Mouse (Mus musculus) E14TG2a.4 (cell line): ENCODE data around the gene Nrm.

Source experiments
- CTCF ChIP-seq: conservative IDR thresholded peaks from 2 replicates; pipeline ENCODE4 v1.5.1; 2014; ENCODE audit warnings: low read length
- POU5F1 ChIP-seq: IDR thresholded peaks from 2 replicates; pipeline ENCODE4 v1.6.1; 2014; ENCODE audit warnings: low read length, borderline replicate concordance

DNA sequence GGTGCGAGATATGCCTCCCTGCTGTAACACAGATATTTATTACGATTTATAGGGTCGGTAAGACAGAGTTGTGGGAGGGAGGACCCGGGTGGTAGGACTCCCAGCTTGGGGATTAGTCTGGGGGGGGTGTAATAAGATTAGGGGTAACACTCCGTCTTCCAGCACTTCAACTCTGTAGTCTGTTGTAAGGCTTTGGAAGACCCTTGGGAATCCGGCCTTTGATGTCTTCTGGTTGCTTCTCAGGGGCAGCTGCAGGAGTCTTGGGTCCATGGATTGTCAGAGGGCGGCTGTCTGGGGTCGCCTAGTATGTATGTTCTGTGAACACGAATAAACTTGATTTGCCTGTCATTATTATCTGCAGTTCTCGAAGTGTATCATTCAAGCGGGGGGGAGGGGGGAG, 38.6 kb upstream of the Nrm start:
- TF ChIP-seq CTCF, result no peak
- no peak for TF ChIP-seq POU5F1
